Mouse (Mus musculus): Measurements from ENCODE around the gene Pacs2. TPM values are rescaled to one million over a fixed set of nuclear protein-coding genes. Genes with fewer than 3 reads are reported as not detected.
A peak's percentile ranks its signal among the peaks of the same experiment; 100 is the strongest.

The Pacs2 gene
- polyA plus RNA-seq (2016; fragmentation: Nextera tagmentation; extraction: Ambion mirVana): 30.5 and 30.8 TPM in 2 replicates

DNA sequence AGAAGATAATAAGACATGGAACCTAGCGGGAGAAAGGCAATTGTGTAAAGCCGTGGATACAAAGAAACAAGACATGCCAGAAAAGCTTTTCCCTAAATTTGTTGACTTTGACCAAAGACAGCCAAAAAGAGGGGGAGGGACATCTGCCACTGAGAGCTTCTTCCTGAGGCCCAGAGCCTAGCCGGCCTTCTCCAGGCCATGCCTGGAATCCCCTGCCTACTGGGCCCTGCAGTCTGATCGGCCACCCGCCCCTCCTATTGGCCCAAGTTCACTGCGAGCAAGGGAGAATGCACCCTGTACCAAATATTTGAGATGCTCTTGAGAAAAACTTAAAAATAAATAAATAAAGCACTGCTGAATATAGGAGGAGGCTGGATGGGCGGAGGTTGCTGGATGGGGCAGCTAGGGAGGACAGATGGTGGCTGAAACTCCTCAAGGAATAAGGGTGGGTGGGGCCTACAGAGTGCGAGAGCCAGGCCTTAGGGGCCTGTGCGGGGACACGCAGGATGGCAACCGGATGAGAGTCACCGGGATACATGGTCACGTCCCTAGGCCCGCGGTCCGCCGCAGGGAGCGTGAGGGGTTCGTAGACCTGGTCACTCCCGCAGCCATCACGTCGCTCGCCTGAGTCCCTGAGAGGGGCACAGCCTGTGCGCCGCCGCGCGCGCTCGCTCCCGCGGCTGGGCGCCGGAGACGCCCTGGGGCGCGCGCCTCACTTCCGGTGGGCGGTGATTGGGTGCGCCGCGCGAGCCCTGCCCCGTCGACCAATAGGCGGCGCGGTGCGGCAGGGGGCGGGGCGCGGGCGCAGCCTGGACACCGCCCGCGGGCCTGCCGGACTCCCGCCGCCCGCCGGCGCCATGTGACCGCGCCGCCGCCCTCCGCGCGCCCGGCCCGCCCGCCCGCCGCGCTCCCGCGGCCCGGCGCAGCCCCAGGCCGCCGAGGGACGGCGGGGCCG is at the start of gene Pacs2:
Gene Pacs2 (plus strand): TSS at position 905 of the 955 bp plus-strand sequence.
- peak within 1 kb of the TSS; percentile 88 for H3K27ac ChIP-seq
- H3K4me1 ChIP-seq: peaks cover 34% of the 10 kb centered on the region
- peak within 1 kb of the TSS; percentile 91 for H3K4me2 ChIP-seq (replicated peaks)
- ATAC-seq (ENCODE audit: low FRiP score, low read depth): peak; percentile 89
- no peaks in the 10 kb centered on the region for H3K9me3 ChIP-seq
- peak within 1 kb of the TSS; percentile 94 for H3K9ac ChIP-seq
- no peaks in the 10 kb centered on the region for H3K27me3 ChIP-seq (replicated peaks)
- WGBS: 3% methylated on average over 80 of the region's 85 CpGs
- H3K4me3 ChIP-seq: peak within 1 kb of the TSS; percentile 93
- H3K36me3 ChIP-seq: no peaks in the 10 kb centered on the region

DNA sequence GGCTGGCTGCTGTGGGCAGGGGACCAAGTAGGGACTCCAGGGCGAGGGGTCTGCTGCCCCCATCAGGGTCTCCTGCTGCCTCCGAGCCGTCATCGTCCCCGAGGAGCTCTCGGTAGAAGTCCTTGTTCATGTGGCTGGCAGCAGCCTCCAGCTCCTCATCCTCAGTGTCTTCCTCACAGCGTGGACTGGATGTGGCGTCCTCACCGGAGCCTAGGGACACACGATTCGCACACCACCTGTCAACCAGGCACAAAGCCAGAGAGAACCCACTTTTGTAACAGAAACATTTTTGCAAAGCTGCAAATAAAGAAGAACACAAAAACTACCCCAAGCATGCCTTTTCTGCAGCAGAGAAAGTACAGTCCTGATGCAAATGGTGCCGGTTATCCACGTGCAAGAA is 48.5 kb upstream of the Pacs2 start:
- Histone ChIP-seq H3K9me3 (no peaks in the 10 kb centered on the region), H3K36me3 (peaks cover 97% of the 10 kb centered on the region), H3K9ac (no peak overlapping the region), H3K4me2 (replicated peaks) (no peak overlapping the region), H3K4me1 (no peaks in the 10 kb centered on the region), H3K27me3 (replicated peaks) (no peaks in the 10 kb centered on the region), H3K4me3 (no peak overlapping the region), H3K27ac (no peak overlapping the region)
- no peak for ATAC-seq (ENCODE audit: low FRiP score, low read depth)
- 94% methylated on average over 13 of the region's 13 CpGs for WGBS

DNA sequence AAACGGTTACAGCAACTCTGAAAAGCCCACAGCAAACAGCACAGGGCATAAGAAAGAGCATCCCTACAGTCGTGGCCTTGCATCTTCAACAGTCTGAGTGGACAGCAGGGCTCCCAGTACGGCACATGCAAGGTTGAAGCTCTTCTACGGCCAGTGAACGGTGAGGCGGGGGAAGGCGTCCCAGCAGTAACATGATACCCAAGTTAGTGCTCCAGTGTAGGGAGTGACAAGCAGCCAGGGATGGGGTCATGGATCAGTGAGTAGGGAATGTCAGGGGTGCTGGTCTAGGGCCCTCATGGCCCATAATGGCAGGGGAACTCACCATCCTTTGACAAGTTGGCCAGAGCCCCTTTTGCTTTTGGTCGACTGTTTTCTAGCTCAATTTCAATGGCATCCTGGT is 45.4 kb upstream of the Pacs2 start:
- no peak overlapping the region for H3K27ac ChIP-seq
- no peak overlapping the region for H3K4me3 ChIP-seq
- H3K9me3 ChIP-seq: no peaks in the 10 kb centered on the region
- H3K36me3 ChIP-seq: peaks cover 97% of the 10 kb centered on the region
- no peak overlapping the region for H3K4me2 ChIP-seq (replicated peaks)
- H3K9ac ChIP-seq: no peak overlapping the region
- no peak for ATAC-seq (ENCODE audit: low FRiP score, low read depth)
- WGBS: 73% methylated on average over 8 of the region's 8 CpGs
- H3K27me3 ChIP-seq (replicated peaks): no peaks in the 10 kb centered on the region
- no peaks in the 10 kb centered on the region for H3K4me1 ChIP-seq

GRCm38 (mm10) chr12:112969616-112970015 is 44.7 kb upstream of the Pacs2 start:
- H3K9ac ChIP-seq: no peak overlapping the region

DNA sequence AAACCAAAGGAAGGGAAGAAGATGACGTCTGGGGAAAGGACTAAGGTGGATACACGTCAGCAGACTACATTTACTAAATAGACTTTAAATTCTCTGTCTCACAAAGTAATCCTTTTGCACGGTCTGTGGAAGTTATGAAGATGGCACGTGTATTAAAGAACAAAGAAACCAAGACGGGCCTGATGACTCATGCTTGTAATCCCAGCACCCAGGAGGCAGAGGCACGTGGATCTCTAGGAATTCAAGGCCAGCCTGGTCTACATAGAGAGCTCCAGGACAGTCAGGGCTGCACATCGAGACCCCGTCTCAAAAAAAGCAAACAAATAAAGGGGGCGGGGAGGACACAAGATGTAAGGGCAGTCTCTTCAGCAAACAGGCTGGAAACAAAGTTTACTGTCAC is 39.6 kb upstream of the Pacs2 start:
- ATAC-seq (ENCODE audit: low FRiP score, low read depth): no peak
- WGBS: 91% methylated on average over 9 of the region's 9 CpGs
- Histone ChIP-seq H3K27ac (no peak overlapping the region), H3K9ac (no peak overlapping the region), H3K36me3 (peaks cover 70% of the 10 kb centered on the region), H3K4me1 (peaks cover 17% of the 10 kb centered on the region; the same call in 1 of the 2 replicates), H3K4me2 (replicated peaks) (no peak overlapping the region), H3K9me3 (no peaks in the 10 kb centered on the region), H3K4me3 (no peak overlapping the region), H3K27me3 (replicated peaks) (no peaks in the 10 kb centered on the region)

More at GRCm38 (mm10) chr12:112969616-112970015, 44.7 kb upstream of the Pacs2 start:
- H3K4me1 ChIP-seq: no peaks in the 10 kb centered on the region
- H3K9me3 ChIP-seq: no peaks in the 10 kb centered on the region
- no peak overlapping the region for H3K27ac ChIP-seq
- no peak overlapping the region for H3K4me3 ChIP-seq
- no peak overlapping the region for H3K4me2 ChIP-seq (replicated peaks)
- H3K27me3 ChIP-seq (replicated peaks): no peaks in the 10 kb centered on the region
- H3K36me3 ChIP-seq: peaks cover 96% of the 10 kb centered on the region
- ATAC-seq (ENCODE audit: low FRiP score, low read depth): no peak
- 95% methylated on average over 6 of the region's 6 CpGs for WGBS

- Histone ChIP-seq H3K9me3 (no peaks in the 10 kb centered on the region), H3K27ac (peak within 1 kb of the TSS; percentile 72), H3K36me3 (peaks cover 70% of the 10 kb centered on the region), H3K4me2 (replicated peaks) (peak within 1 kb of the TSS; percentile 89), H3K4me1 (peaks cover 17% of the 10 kb centered on the region; the same call in 1 of the 2 replicates), H3K4me3 (peak within 1 kb of the TSS; percentile 58), H3K9ac (peak within 1 kb of the TSS; percentile 86), H3K27me3 (replicated peaks) (no peaks in the 10 kb centered on the region)
- WGBS: under 1% methylated on average over 79 of the region's 80 CpGs
- ATAC-seq (ENCODE audit: low FRiP score, low read depth): peak; percentile 97
Observed at GRCm38 (mm10) chr12:112976371-112977073, 37.8 kb upstream of the Pacs2 start, which contains the start of gene Btbd6. TSS of gene Btbd6 (plus strand) at chr12:112976482.

DNA sequence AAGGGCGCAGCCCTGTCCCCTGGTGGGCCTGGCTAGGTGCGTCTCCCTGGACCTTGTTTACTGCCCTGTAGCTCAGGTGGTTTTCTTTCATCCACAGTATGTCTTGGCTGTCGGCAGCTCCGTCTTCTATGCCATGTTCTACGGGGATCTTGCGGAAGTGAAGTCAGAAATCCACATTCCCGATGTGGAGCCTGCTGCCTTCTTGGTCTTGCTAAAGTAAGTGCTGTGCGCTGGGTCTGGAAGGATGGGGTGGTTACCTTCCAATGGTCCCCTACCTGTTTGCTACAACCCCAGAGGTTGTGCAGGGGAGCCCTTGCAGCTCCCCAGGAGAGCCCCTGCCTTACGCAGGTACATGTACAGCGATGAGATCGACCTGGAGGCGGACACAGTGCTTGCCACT is 37.2 kb upstream of the Pacs2 start:
- no peaks in the 10 kb centered on the region for H3K27me3 ChIP-seq (replicated peaks)
- peaks cover 17% of the 10 kb centered on the region; the same call in 1 of the 2 replicates for H3K4me1 ChIP-seq
- 47% methylated on average over 12 of the region's 12 CpGs for WGBS
- H3K36me3 ChIP-seq: peaks cover 70% of the 10 kb centered on the region
- peak overlapping the region; percentile 58 for H3K4me3 ChIP-seq
- no peaks in the 10 kb centered on the region for H3K9me3 ChIP-seq
- H3K9ac ChIP-seq: peak overlapping the region; percentile 86
- no peak for ATAC-seq (ENCODE audit: low FRiP score, low read depth)
- peak overlapping the region; percentile 89 for H3K4me2 ChIP-seq (replicated peaks)
- peak overlapping the region; percentile 72 for H3K27ac ChIP-seq

DNA sequence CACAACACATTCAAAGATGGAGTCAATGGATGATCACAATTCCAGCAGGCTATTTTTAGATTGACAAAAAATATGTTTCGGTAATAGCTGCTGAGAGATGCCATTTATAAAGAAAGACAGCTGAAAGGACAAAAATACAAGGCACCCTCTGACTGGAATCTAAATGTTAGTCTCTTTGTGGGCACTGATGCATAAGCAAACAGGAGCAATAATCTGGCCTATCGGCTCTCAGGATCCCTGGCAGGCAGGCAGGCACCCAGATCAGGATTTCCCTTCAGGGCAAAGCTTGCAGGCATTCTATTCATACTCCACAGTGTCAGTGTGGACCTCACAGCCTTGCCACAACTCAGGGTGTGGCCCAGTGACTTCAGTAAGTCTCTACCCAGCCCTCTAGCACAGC is 32.3 kb upstream of the Pacs2 start:
- Histone ChIP-seq H3K9ac (no peak overlapping the region), H3K27ac (no peak overlapping the region), H3K9me3 (no peaks in the 10 kb centered on the region), H3K4me1 (peaks cover 11% of the 10 kb centered on the region; the same call in 1 of the 2 replicates), H3K36me3 (peaks cover 83% of the 10 kb centered on the region), H3K27me3 (replicated peaks) (no peaks in the 10 kb centered on the region), H3K4me3 (no peak overlapping the region), H3K4me2 (replicated peaks) (no peak overlapping the region)
- no peak for ATAC-seq (ENCODE audit: low FRiP score, low read depth)
- WGBS: 78% methylated on average over 2 of the region's 2 CpGs

DNA sequence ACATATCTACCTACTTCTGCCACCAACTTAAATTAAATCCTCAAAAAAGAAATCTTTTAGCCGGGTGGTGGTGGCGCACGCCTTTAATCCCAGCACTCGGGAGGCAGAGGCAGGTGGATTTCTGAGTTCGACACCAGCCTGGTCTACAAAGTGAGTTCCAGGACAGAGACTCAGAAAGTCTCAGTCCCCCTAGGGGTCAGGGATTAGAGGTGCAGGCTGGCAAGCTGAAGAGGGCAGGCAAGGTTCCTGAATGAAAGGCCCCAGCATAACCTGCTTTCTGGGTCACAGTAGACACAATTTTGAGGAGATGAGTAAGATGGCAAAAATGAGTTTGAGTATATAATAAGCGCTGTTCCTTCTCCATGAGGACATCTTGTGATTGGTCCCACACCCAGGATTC is 29.0 kb upstream of the Pacs2 start:
- no peak for ATAC-seq (ENCODE audit: low FRiP score, low read depth)
- Histone ChIP-seq H3K4me3 (no peak overlapping the region), H3K4me1 (no peaks in the 10 kb centered on the region), H3K9me3 (no peaks in the 10 kb centered on the region), H3K27ac (no peak overlapping the region), H3K4me2 (replicated peaks) (no peak overlapping the region), H3K27me3 (replicated peaks) (no peaks in the 10 kb centered on the region), H3K9ac (no peak overlapping the region), H3K36me3 (peaks cover 64% of the 10 kb centered on the region)
- WGBS: 93% methylated on average over 6 of the region's 6 CpGs

- WGBS: 71% methylated on average over 6 of the region's 6 CpGs
- Histone ChIP-seq H3K9me3 (no peaks in the 10 kb centered on the region), H3K9ac (no peak overlapping the region), H3K27ac (no peak overlapping the region), H3K36me3 (peaks cover 58% of the 10 kb centered on the region), H3K4me2 (replicated peaks) (no peak overlapping the region), H3K4me3 (no peak overlapping the region), H3K4me1 (no peaks in the 10 kb centered on the region), H3K27me3 (replicated peaks) (no peaks in the 10 kb centered on the region)
- no peak for ATAC-seq (ENCODE audit: low FRiP score, low read depth)
Observed at GRCm38 (mm10) chr12:112987877-112988276, 26.4 kb upstream of the Pacs2 start.

DNA sequence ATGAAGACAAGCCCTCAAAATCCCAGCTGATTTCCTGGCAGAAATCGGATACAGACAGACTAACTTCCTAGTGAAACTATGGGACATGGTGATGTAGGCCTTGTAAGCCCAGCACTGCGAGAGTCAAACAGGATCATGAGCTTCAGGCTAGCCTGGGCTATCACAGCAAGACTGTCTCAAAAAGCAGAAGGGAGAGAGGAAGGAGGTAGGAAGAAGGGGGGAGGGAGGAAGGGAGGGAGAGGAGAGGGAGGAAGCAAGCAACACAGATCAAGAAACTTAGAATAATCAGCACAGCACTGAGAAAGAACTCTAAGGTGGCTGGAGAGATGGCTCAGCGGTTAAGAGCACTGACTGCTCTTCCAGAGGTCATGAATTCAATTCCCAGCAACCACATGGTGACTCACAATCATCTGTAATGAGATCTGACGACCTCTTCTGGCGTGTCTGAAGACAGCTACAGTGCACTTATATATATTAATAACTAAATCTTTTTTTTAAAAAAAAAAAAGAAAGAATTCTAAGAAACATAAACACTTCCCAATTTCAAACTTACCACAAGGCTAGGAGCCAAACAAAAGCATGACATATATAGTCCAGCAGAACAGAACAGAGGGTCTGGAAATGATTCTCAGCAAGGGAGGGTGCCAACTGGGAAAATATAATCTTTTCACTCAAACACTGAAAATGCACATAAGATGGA is 23.5 kb upstream of the Pacs2 start:
- H3K4me2 ChIP-seq (replicated peaks): no peak overlapping the region
- ATAC-seq (ENCODE audit: low FRiP score, low read depth): no peak
- H3K4me3 ChIP-seq: no peak overlapping the region
- H3K27me3 ChIP-seq (replicated peaks): no peaks in the 10 kb centered on the region
- H3K36me3 ChIP-seq: peaks cover 44% of the 10 kb centered on the region
- WGBS: 90% methylated on average over 5 of the region's 5 CpGs
- H3K27ac ChIP-seq: no peak overlapping the region
- H3K9ac ChIP-seq: no peak overlapping the region
- H3K4me1 ChIP-seq: no peaks in the 10 kb centered on the region
- H3K9me3 ChIP-seq: no peaks in the 10 kb centered on the region

GRCm38 (mm10) chr12:112991444-112991843 is 22.9 kb upstream of the Pacs2 start:
- no peak overlapping the region for H3K4me2 ChIP-seq (replicated peaks)
- H3K36me3 ChIP-seq: peaks cover 38% of the 10 kb centered on the region
- no peaks in the 10 kb centered on the region for H3K27me3 ChIP-seq (replicated peaks)
- no peaks in the 10 kb centered on the region for H3K4me1 ChIP-seq
- H3K9ac ChIP-seq: no peak overlapping the region
- H3K27ac ChIP-seq: no peak overlapping the region
- no peak for ATAC-seq (ENCODE audit: low FRiP score, low read depth)
- H3K4me3 ChIP-seq: no peak overlapping the region
- no peaks in the 10 kb centered on the region for H3K9me3 ChIP-seq
- 98% methylated on average over 2 of the region's 2 CpGs for WGBS
